Mouse (Mus musculus) frontal cortex, postnatal 14 days (tissue): ENCODE measurements around the gene Mettl7a2.

Experiments
- DNase-seq, 2 experiments: peaks; one replicate each; pipeline ENCODE4 v3.0.0; 2022; ENCODE audit warnings: low spot score in 2 of 2

Mettl7a2 gene

GRCm38 (mm10) chr15:100395561-100395960 lies 42.6 kb downstream of the Mettl7a2 start:
- no peak for DNase-seq

GRCm38 (mm10) chr15:100400592-100401250 lies 47.7 kb downstream of the Mettl7a2 start:
- no peak for DNase-seq

- DNase-seq, result no peak
These were observed 48.8 kb downstream of the Mettl7a2 start for GRCm38 (mm10) chr15:100401811-100402210.

- no peak for DNase-seq
These were observed 49.3 kb downstream of the Mettl7a2 start for GRCm38 (mm10) chr15:100402347-100402746.

GRCm38 (mm10) chr15:100402798-100403197 lies 49.8 kb downstream of the Mettl7a2 start:
- DNase-seq, result no peak

GRCm38 (mm10) chr15:100403318-100404000 lies 50.5 kb downstream of the Mettl7a2 start:
- no peak for DNase-seq

- DNase-seq, result no peak
These were observed 53.1 kb downstream of the Mettl7a2 start for GRCm38 (mm10) chr15:100406088-100406487.

GRCm38 (mm10) chr15:100410918-100411672 lies 58.1 kb downstream of the Mettl7a2 start:
- no peak for DNase-seq
